Mouse (Mus musculus) cerebellum, adult 11 months (tissue): ENCODE measurements at regions not wholly inside any gene's neighbourhood (a gene's known extent, or its start where the extent isn't known, plus 50 kb on each side); places are given as distances from the start of the nearest gene placed in this dataset.

ENCODE experiments used
- DNase-seq: peaks from one replicate; pipeline ENCODE4 v3.0.0; 2022

DNA sequence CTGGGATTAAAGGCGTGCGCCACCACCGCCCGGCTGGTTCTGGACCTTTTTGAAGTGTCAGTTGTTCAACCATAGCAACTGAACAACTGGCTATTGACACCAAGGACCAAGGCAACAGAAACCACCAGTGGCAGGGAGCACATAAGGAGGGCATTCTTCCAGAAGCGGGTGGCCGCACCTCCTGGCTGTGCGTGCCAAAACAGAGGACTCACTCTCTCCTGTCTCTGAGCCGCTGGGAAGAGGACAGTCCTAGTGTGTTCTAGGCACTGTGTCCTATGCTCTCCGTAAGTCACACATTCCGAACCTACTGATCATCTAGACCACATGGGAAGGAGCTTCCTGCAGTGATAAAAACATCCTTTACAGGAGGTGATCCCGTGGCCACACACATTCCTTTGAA is 60.1 kb upstream of the Dlg1 start:
- no peak for DNase-seq

DNA sequence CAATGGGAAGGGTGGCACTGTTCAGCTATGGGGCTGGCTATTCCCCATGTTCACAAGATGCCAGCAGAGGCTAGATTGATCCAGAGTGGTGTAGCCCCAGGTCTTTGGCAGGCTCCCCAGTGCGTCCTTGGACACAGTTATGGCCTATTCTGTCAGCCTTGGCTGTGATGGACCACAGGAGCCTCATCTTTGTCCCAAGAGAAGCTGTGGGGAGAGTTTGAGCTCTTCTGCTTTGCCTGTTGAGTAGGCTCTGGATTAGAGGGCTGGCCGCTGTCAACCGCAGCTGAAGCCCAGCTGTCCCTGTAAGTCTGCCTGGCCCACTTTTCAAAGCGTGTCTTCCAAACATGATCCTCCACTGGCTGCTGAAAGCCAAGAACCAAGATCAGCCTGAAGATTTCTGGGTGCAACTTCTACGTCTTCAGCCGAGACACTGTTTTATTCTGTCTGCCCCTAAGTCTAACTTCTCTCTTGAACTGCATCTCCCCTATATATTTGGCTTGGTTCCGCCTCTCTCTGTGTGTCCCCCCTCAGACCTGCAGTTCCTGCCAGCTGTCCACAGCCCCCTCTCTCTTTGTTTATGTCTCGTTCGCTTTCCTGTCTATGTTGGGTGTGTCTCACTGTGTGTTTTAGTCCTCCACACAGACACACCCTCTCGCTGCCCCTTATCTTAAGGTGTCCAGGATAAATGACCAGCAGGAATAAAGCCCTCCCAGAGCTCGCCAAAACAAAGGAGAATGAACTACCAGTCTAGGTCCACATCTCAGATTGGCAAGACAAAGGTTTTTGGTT is 56.7 kb upstream of the Dlg1 start:
- no peak for DNase-seq

DNA sequence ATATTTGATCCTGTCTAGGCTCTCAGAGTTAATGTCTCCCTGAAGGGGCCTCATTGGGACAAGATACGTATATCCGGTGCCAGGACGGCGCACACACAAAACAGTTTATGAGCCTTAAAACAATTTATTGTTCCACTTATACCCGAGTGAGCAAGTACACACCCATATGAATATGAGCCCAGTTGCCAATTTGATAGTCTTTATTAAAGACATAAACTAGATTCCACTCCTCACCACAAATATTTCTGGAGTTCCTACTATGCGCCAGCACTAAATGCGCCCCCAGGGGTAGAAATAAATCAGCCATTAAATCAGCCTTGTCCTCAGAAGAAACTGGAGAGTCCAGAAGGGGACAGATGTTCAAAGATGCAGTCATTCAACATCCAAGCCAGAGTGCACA is 54.3 kb upstream of the Dlg1 start:
- no peak for DNase-seq

DNA sequence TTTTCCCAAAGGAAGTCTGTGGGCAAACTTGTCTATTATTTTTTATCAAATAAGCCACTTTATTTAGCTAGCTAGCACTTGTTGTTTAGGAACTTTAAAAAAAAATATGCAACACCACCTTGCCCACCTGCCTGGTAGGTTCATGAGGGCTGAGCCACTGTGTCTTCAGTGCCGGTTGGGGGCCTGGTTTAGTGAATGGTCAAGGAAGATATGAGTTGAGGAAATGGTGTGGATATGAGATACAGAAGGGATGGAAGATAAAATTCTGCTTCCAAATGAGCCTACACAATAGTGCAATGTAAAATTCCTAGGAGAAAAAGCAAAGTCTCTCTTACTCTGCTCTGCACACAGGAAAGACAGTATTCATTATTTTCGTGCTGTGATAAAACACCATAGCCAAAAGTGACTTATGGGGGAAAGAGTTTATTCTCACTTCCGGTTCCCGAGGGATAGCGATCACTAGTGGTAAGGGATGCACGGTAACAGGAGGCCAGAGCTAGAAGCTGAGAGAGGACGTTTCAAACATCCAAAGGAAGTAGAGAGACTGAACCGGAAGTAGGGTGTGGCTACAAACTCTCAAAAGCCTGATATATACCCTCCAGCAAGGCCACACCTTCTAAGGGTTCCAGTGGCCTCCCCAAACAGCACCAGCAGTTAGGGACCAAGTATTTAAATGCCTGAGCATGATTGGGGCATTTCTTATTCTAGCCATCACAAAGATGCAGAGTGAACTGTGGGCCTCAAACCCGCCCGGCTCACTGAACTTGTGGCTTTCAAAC is 53.7 kb upstream of the Dlg1 start:
- no peak for DNase-seq
